Mouse (Mus musculus) small intestine, adult 2 months (tissue): Measurements from ENCODE around the gene Nrip1. TPM values are rescaled to one million over a fixed set of nuclear protein-coding genes. Genes with fewer than 3 reads are reported as not detected.
A peak's percentile ranks its signal among the peaks of the same experiment; 100 is the strongest.

Experiments used
- H3K27ac ChIP-seq: fragments of 200-500 bp; 2 replicates; pipeline ENCODE4 v1.5.1; 2012; ENCODE audit warnings: low read depth, low read length, control low read depth, inconsistent platforms; ENCODE audit not compliant: insufficient read depth
- H3K27me3 ChIP-seq: fragments of 200-500 bp; 2 replicates; pipeline ENCODE4 v1.6.1; 2012; ENCODE audit warnings: mild to moderate bottlenecking, moderate library complexity, low read length, inconsistent platforms; ENCODE audit not compliant: control insufficient read depth, insufficient read depth
- H3K36me3 ChIP-seq: fragments of 200-500 bp; 2 replicates; pipeline ENCODE4 v1.6.1; 2012; ENCODE audit warnings: mild to moderate bottlenecking, low read length, control low read depth, inconsistent platforms; ENCODE audit not compliant: control insufficient read depth, insufficient read depth
- H3K4me1 ChIP-seq: fragments of 200-500 bp; 2 replicates; pipeline ENCODE4 v1.6.1; 2012; ENCODE audit warnings: low read length, inconsistent platforms, mixed read lengths; ENCODE audit not compliant: control insufficient read depth, insufficient read depth, insufficient read length
- H3K4me3 ChIP-seq: fragments of 200-500 bp; 2 replicates; pipeline ENCODE4 v1.5.1; 2012; ENCODE audit warnings: low read depth, mild to moderate bottlenecking, control low read depth, inconsistent platforms, low read length, moderate library complexity
- CTCF ChIP-seq: fragments of 200-500 bp; IDR thresholded peaks from 2 replicates; pipeline ENCODE4 v1.5.1; 2012; ENCODE audit warnings: low read depth, mild to moderate bottlenecking, control low read depth, inconsistent platforms, low read length, moderate library complexity, mixed read lengths; ENCODE audit not compliant: insufficient replicate concordance, insufficient read length; ENCODE audit errors: extremely low read depth
- POLR2A ChIP-seq: fragments of 200-500 bp; IDR thresholded peaks from 2 replicates; pipeline ENCODE4 v1.6.1; 2012; ENCODE audit warnings: low read depth, mild to moderate bottlenecking, control low read depth, inconsistent platforms, low read length, moderate library complexity
- WGBS: fragments of 180-500 bp; shearing (Covaris S2); methylation state at CpG from one replicate; pipeline ENCODE4 v1.1.7; 2018; 5-methylcytosine and 5-hydroxymethylcytosine counted together
- polyA plus RNA-seq: library from polyadenylated mRNA; depleted of rRNA; stranded (reverse); fragments of >200 nt; gene quantifications from 2 replicates; pipeline ENCODE4 v1.2.3, GENCODE M21; 2012

The Nrip1 gene
- polyA plus RNA-seq, 1 experiment, result 18.6 TPM

DNA sequence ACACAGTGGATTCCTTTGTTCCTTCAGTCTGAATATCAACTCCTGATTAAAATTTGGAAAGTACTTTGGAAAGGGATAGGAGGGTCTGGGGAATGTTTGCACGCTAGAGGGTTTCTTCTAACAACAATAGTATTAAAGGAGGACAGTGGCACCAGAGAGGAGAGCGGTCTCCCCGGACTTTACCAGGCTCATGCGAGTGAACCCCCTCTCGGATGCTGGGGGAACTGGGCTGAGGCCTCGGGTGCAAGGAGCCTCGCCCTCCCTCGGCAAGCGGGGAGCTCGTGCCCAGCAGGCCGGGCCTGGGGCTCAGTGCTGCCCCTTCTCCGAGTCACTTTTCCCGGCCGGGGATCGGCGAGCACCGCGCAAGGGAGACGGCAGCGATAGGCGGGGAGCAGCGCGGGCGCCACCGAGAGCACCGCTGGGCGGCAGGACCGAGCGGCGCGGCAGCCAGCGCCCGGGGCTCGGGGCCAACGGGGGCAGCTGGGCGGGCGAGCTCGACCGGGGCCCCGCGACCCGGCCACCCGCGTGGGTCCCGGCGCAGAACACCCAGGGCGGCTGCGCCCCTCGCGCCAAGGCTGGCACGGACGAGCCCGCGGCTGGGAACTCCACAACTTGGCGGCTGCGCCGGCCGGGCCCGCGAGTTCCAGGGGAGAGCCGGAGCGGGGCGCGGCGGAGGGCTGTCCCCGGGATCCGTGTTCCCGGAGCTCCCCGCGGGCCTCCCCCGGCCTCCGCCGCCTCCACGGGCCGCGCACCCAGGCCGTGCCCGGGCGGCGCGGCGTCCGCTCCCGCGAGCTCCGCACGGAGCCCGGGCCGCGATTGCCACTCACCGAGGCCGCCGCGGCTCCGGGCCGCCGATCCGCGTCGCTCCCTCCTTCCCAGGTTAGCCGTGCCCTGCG is 1.3 kb downstream of the Nrip1 start:
- Histone ChIP-seq H3K36me3 (no peaks in the 10 kb centered on the region; the same call in 1 of the 2 replicates), H3K4me1 (peaks cover 11% of the 10 kb centered on the region), H3K27ac (peak overlapping the region; percentile 95), H3K27me3 (no peaks in the 10 kb centered on the region), H3K4me3 (peak overlapping the region; percentile 99)
- WGBS, result under 1% methylated on average over 95 of the region's 102 CpGs
- no peak for TF ChIP-seq POLR2A
- 0 out of 2 replicates have a peak, but pooled peaks have one; percentile 12 for TF ChIP-seq CTCF

DNA sequence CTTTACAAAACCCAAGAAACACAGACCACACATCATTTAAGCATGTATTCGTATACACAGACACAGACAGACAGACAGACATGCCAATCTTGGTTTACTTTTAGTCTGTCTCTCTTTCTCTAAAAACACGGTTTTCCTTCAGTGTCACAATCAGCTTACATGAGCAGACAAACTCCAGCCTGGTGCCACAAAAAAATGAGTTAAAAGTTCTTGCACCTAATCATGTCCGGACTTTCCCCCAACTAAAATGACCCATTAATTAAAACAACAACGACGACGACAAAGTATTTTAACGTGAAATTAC is 2.1 kb downstream of the Nrip1 start:
- WGBS, result 1% methylated on average over 7 of the region's 7 CpGs
- H3K36me3 ChIP-seq, result no peaks in the 10 kb centered on the region; the same call in 1 of the 2 replicates
- TF ChIP-seq CTCF (no peak), POLR2A (no peak)
- peaks cover 17% of the 10 kb centered on the region for H3K4me1 ChIP-seq
- 0 out of 2 replicates have a peak overlapping the region, but pooled peaks have one; percentile 99 for H3K4me3 ChIP-seq
- no peaks in the 10 kb centered on the region for H3K27me3 ChIP-seq
- peak overlapping the region; percentile 95 for H3K27ac ChIP-seq

DNA sequence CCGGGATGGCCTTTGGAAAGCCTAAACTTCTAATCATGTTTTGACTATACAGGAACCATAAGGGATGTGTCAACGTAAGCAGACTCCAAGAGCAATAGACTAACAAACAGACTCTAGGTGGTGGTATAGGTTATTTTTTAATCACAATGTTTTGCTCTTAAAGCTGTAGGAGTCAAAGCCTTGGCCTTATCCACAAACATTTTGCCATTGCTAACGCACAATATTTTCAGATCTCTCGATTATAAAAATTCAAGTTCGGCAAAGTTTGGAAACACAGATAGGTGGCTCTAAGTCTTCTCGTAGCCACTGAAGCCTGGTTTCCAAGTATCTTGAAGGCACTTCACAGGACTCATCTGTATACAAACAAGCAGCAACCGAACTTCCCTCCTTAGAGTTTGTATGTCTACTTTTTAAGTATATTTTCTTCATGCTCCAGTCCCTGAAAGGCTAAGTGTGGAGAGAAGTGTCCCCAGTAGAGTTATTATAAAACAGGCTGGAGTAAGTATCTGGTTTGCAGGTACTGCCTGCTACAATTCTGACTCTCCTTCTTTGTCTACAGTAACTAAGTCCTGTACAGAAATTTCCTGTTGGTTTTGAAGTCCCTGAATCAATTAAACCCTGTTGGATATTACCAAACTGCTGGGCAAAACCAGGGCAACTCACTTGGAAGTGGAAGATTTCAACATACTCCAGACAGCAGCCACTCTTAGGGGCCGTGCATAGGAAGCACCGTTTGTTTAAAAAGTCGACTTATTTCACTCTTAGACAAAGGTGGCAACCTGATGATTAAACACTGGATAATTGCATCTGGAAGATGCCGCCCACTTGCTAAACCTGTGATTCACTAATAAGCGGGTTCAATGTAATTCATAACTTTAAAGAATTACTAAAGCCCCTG is 2.7 kb downstream of the Nrip1 start:
- WGBS, result 5% methylated on average over 12 of the region's 12 CpGs
- H3K27ac ChIP-seq, result peak overlapping the region; percentile 95
- H3K27me3 ChIP-seq, result no peaks in the 10 kb centered on the region
- no peak overlapping the region for H3K4me3 ChIP-seq
- peaks cover 20% of the 10 kb centered on the region for H3K4me1 ChIP-seq
- no peak for TF ChIP-seq CTCF
- TF ChIP-seq POLR2A, result no peak
- H3K36me3 ChIP-seq, result no peaks in the 10 kb centered on the region; the same call in 1 of the 2 replicates

DNA sequence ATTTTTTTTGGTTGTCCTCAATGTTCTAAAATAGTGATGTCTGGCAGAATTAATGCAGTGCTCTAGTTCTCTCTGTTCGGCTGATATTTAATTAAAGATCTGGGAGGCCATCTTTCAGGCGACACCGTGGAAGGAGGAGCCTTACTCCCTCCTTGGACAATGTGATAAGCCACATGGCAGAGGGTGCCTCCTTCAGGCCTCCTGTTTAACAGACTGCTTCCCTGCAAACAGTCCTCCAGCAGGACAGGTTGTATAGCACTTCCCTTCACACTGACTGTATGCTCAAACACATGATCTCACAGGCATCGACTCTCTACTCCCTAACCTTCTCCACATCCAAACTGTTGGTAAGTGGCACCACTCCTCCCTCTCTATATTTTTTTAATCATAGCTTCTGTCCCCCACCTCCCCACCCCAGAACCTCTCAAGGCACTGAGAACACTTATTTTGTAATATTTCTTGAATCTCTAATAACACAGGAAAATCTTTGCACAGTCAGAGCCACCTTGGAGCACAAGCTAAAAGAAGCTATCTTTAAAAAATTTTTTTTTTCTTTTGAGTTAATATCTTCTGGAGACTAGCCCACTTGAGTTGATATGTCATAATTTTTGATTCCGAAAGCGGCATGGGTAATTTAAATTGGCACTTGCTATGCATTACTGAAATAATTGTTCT is 3.4 kb downstream of the Nrip1 start:
- WGBS, result 9% methylated on average over 6 of the region's 6 CpGs
- peaks cover under 1% of the 10 kb centered on the region for H3K36me3 ChIP-seq
- no peak overlapping the region; the same call in 1 of the 2 replicates for H3K27ac ChIP-seq
- no peaks in the 10 kb centered on the region for H3K27me3 ChIP-seq
- no peak for TF ChIP-seq POLR2A
- TF ChIP-seq CTCF, result peak; percentile 46; the same call in 1 of the 2 replicates
- H3K4me3 ChIP-seq, result no peak overlapping the region; the same call in 1 of the 2 replicates
- peaks cover 23% of the 10 kb centered on the region for H3K4me1 ChIP-seq

GRCm38 (mm10) chr16:76369236-76369635 is 4.4 kb downstream of the Nrip1 start:
- H3K27ac ChIP-seq, result no peak overlapping the region
- no peak overlapping the region for H3K4me3 ChIP-seq
- TF ChIP-seq CTCF (no peak), POLR2A (no peak)
- H3K27me3 ChIP-seq, result no peaks in the 10 kb centered on the region
- peaks cover 25% of the 10 kb centered on the region for H3K4me1 ChIP-seq
- WGBS, result 67% methylated on average over 9 of the region's 9 CpGs
- H3K36me3 ChIP-seq, result peaks cover 2% of the 10 kb centered on the region

DNA sequence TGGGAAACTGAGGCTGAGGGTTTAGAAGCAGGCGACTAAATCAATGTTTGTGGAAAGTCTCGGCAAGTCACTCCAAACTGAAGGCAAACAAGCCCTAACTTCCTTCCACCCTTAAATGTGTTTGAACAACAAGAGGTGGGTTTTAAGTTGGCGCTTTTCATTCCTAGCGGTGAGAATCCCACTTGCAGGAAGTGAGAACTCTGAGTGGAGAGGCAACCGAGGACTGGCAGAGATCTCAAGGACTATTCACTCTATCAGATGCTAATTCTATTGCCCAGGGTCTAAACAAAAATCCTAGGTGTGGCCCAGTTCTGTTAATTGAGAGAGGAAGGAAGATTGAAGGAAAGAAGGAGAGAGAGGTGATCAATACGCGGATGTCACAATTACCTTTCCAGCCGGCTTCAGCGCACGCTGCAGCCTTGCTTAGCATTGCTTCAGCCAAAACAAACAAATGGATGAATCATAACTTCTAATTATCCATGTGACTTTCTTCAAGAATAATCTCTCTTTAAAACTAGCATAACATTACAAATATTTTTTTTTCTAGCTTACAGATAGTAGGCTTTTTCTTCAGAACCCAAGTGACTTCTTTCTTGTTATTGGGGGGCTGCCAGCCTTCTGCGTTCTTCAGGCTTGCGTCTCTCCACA is 6.2 kb downstream of the Nrip1 start:
- WGBS, result 17% methylated on average over 12 of the region's 12 CpGs
- Histone ChIP-seq H3K4me1 (peaks cover 29% of the 10 kb centered on the region), H3K4me3 (peak overlapping the region; percentile 11; the same call in 1 of the 2 replicates), H3K27ac (peak overlapping the region; percentile 67), H3K36me3 (peaks cover 4% of the 10 kb centered on the region), H3K27me3 (no peaks in the 10 kb centered on the region)
- TF ChIP-seq CTCF (no peak), POLR2A (no peak)
